Mouse (Mus musculus) embryonic stem cell, embryonic (primary cell): ENCODE measurements at regions not wholly inside any gene's neighbourhood (a gene's known extent, or its start where the extent isn't known, plus 50 kb on each side); places are given as distances from the start of the nearest gene placed in this dataset.

Source experiments
- CTCF ChIA-PET, 4 experiments: fragments of 300-600 bp in 2 of 4; fragments of 350-600 bp in 2 of 4; sonication (Branson Sonifier 250); formaldehyde crosslinking; loops; one replicate each; lab custom pipeline; 2022; ENCODE audit warnings: inconsistent platforms in 2 of 4; lab: Charles Lee
- POLR2A ChIA-PET, 4 experiments: fragments of 300-600 bp in 2 of 4; fragments of 350-600 bp in 2 of 4; sonication (Branson Sonifier 250); formaldehyde crosslinking; loops; one replicate each; lab custom pipeline; 2022; ENCODE audit warnings: antibody characterized with exemption in 4 of 4, inconsistent platforms in 1 of 4; lab: Charles Lee

GRCm38 (mm10) chr12:119038306-119038705 lies 72.1 kb upstream of the Abcb5 start:
- CTCF ChIA-PET: interaction anchor here in 2 of 4 experiments (0.6 to 1.0 kb wide), 2 partner anchors 9 to 100 kb away, joined by 3 to 5 read pairs; no protein-coding TSS in a partner anchor
- POLR2A ChIA-PET: interaction anchor here in 1 of 4 experiments (0.6 to 0.7 kb wide), 2 partner anchors 9 to 12 kb away, joined by 3 read pairs; no protein-coding TSS in a partner anchor

- ChIA-PET CTCF (no interaction called here), POLR2A (no interaction called here)
Observed at GRCm38 (mm10) chr12:119034828-119035227, 68.6 kb upstream of the Abcb5 start.

- CTCF ChIA-PET: interaction anchor here in 1 of 4 experiments (1.0 kb wide), 1 partner anchor 10 kb away, joined by 3 read pairs; no protein-coding TSS in a partner anchor
- POLR2A ChIA-PET: no interaction called here
Observed at GRCm38 (mm10) chr12:119028711-119029110, 62.5 kb upstream of the Abcb5 start.

GRCm38 (mm10) chr12:119028161-119028560 lies 61.9 kb upstream of the Abcb5 start:
- POLR2A ChIA-PET: no interaction called here
- CTCF ChIA-PET: interaction anchor here in 1 of 4 experiments (0.6 kb wide), 1 partner anchor 954 kb away, joined by 3 read pairs; no protein-coding TSS in a partner anchor

- ChIA-PET CTCF (interaction anchor here in 1 of 4 experiments (0.6 kb wide), 1 partner anchor 954 kb away, joined by 3 read pairs; no protein-coding TSS in a partner anchor), POLR2A (no interaction called here)
Observed at GRCm38 (mm10) chr12:119027701-119028100, 61.5 kb upstream of the Abcb5 start.

GRCm38 (mm10) chr12:119026311-119026710 lies 60.1 kb upstream of the Abcb5 start:
- ChIA-PET POLR2A (no interaction called here), CTCF (interaction anchor here in 2 of 4 experiments (0.6 to 1.5 kb wide), 3 partner anchors 95 to 957 kb away, joined by 3 to 4 read pairs (median 3); no protein-coding TSS in a partner anchor)

GRCm38 (mm10) chr12:119024063-119024462 lies 57.8 kb upstream of the Abcb5 start:
- ChIA-PET POLR2A (no interaction called here), CTCF (no interaction called here)
